Comparison of ENCODE assay signal across 8 mouse cellular contexts in genomic region chr7:141561682-141562391, GRCm38 (mm10). TPM values are rescaled to one million over a fixed set of nuclear protein-coding genes. Genes with fewer than 3 reads are reported as not detected.
DNase-seq lines count a peak whose midpoint lies in the region; ATAC-seq and TF ChIP-seq lines count a peak whose summit lies in the region.

Gene Ap2a2 (plus strand): TSS chr7:141562173.

- peaks cover 3% of the 10 kb centered on the region; the same call in 1 of the 2 replicates for H3K36me3 ChIP-seq in ES-E14 (ENCODE audit: control insufficient read depth, insufficient read depth, low read length, poor library complexity, severe bottlenecking)
- H3K36me3 ChIP-seq in forebrain, embryonic 16.5 days (ENCODE audit: control insufficient read depth, insufficient read depth): no peaks in the 10 kb centered on the region
- H3K36me3 ChIP-seq in lung, embryonic 14.5 days (ENCODE audit: insufficient read depth): peaks cover 9% of the 10 kb centered on the region
- no peaks in the 10 kb centered on the region for H3K36me3 ChIP-seq in thymus, adult 2 months (ENCODE audit: control insufficient read depth, insufficient read depth, low read length)

- ATAC-seq in forebrain, embryonic 16.5 days: peak; percentile 96
- peak; percentile 93 for ATAC-seq in lung, embryonic 14.5 days (ENCODE audit: insufficient read depth)

- peaks cover 0 to 6% of the 10 kb centered on the region in 2 experiments; a peak in 1 of 4 replicates for H3K4me1 ChIP-seq in ES-E14 (ENCODE audit: control insufficient read depth in 2 of 2, insufficient read depth in 2 of 2, low read length in 2 of 2, poor library complexity in 1 of 2)
- H3K4me1 ChIP-seq in forebrain, embryonic 16.5 days (replicated peaks; ENCODE audit: control insufficient read depth, insufficient read depth, low read length): peaks cover 20% of the 10 kb centered on the region
- no peaks in the 10 kb centered on the region for H3K4me1 ChIP-seq in lung, embryonic 14.5 days (ENCODE audit: insufficient read depth)
- peaks cover 12% of the 10 kb centered on the region for H3K4me1 ChIP-seq in olfactory bulb, adult 2 months (ENCODE audit: control insufficient read depth, insufficient read depth, low read length)
- H3K4me1 ChIP-seq in thymus, adult 2 months (replicated peaks; ENCODE audit: control insufficient read depth, insufficient read depth, low read length): peaks cover 24% of the 10 kb centered on the region

- in situ Hi-C loops in ES-E14 (cut with MboI; ENCODE audit: low sequenced_read_pairs in 2 of 2, unreplicated experiment in 2 of 2): no loop called here

- peak; percentile 91 for DNase-seq in ES-E14 (ENCODE audit: low read depth, low spot score)
- DNase-seq in cerebellum, adult 11-12 months: peak; percentile 92
- peak; percentile 87 to 91 for DNase-seq in heart, postnatal 36 days
- DNase-seq in layer of hippocampus, adult 2 months (ENCODE audit: low spot score in 2 of 2): peak; percentile 87 to 89
- DNase-seq in lung, embryonic 14.5 days: peak; percentile 97
- DNase-seq in thymus, adult 2 months: peak; percentile 84

- peak within 1 kb of the TSS; percentile 99 for H3K9ac ChIP-seq in ES-E14 (ENCODE audit: insufficient read depth, low read depth, low read length, poor library complexity, severe bottlenecking)
- peak within 1 kb of the TSS; percentile 96 for H3K9ac ChIP-seq in forebrain, embryonic 16.5 days (replicated peaks; ENCODE audit: low read depth, low read length)
- H3K9ac ChIP-seq in lung, embryonic 14.5 days: peak within 1 kb of the TSS; percentile 97

- peak within 1 kb of the TSS; percentile 63; the same call in 1 of the 2 replicates for H3K27ac ChIP-seq in ES-E14 (ENCODE audit: insufficient read depth, low read depth, low read length, poor library complexity, severe bottlenecking)
- H3K27ac ChIP-seq in forebrain, embryonic 16.5 days (ENCODE audit: low read length): peak within 1 kb of the TSS; percentile 83
- H3K27ac ChIP-seq in layer of hippocampus, adult 2 months: peak within 1 kb of the TSS; percentile 95
- H3K27ac ChIP-seq in lung, embryonic 14.5 days (ENCODE audit: low read depth): peak within 1 kb of the TSS; percentile 77
- peak within 1 kb of the TSS; percentile 68 for H3K27ac ChIP-seq in olfactory bulb, adult 2 months (ENCODE audit: insufficient read depth, low read depth, low read length)
- H3K27ac ChIP-seq in thymus, adult 2 months (ENCODE audit: control insufficient read depth, insufficient read depth, low read length): no peak within 1 kb of the TSS

- peak within 1 kb of the TSS; percentile 89 for H3K4me2 ChIP-seq in forebrain, embryonic 16.5 days (ENCODE audit: low read length)
- H3K4me2 ChIP-seq in lung, embryonic 14.5 days: peak within 1 kb of the TSS; percentile 90

- intact Hi-C loops in heart, postnatal 36 days (cut with DNase I): loop anchor here (1.0 to 2.0 kb wide), 2 partner anchors 21 to 51 kb away; no protein-coding TSS in a partner anchor

- peak within 1 kb of the TSS; percentile 87 to 99 for H3K4me3 ChIP-seq in ES-E14 (ENCODE audit: insufficient read depth in 1 of 2, low read depth in 1 of 2, low read length in 2 of 2, poor library complexity in 1 of 2, severe bottlenecking in 1 of 2)
- peak within 1 kb of the TSS; percentile 85 for H3K4me3 ChIP-seq in forebrain, embryonic 16.5 days (replicated peaks; ENCODE audit: low read length)
- peak within 1 kb of the TSS; percentile 94 for H3K4me3 ChIP-seq in layer of hippocampus, adult 2 months
- peak within 1 kb of the TSS; percentile 98 for H3K4me3 ChIP-seq in lung, embryonic 14.5 days (ENCODE audit: low read depth, low read length)
- H3K4me3 ChIP-seq in olfactory bulb, adult 2 months (ENCODE audit: insufficient read depth, low read depth, low read length): peak within 1 kb of the TSS; percentile 88
- peak within 1 kb of the TSS; percentile 64 for H3K4me3 ChIP-seq in thymus, adult 2 months (ENCODE audit: control insufficient read depth, insufficient read depth, low read length)

- H3K27me3 ChIP-seq in forebrain, embryonic 16.5 days (replicated peaks; ENCODE audit: control insufficient read depth, insufficient read depth, low read length): no peaks in the 10 kb centered on the region
- no peaks in the 10 kb centered on the region for H3K27me3 ChIP-seq in lung, embryonic 14.5 days (ENCODE audit: insufficient read depth, low read length)
- H3K27me3 ChIP-seq in thymus, adult 2 months (ENCODE audit: control insufficient read depth, insufficient read depth, low read length): no peaks in the 10 kb centered on the region

- TF ChIP-seq POLR2A in olfactory bulb, adult 2 months (IDR thresholded peaks at IDR 0.05; ENCODE audit: insufficient read depth, low read depth, low read length): peak; percentile 99
- peak; percentile 86 for TF ChIP-seq POLR2A in thymus, adult 2 months (IDR thresholded peaks at IDR 0.05; ENCODE audit: control insufficient read depth, extremely low read depth, insufficient read depth, low read length, poor library complexity)

- under 1% methylated on average over 59 of the region's 72 CpGs for WGBS in forebrain, embryonic 16.5 days
- WGBS in lung, embryonic 14.5 days: under 1% methylated on average over 72 of the region's 72 CpGs
- WGBS in olfactory bulb, adult 2 months: under 1% methylated on average over 72 of the region's 72 CpGs
- WGBS in thymus, adult 2 months: 1% methylated on average over 71 of the region's 72 CpGs

- TF ChIP-seq CTCF in layer of hippocampus, adult 2 months (conservative IDR thresholded peaks at IDR 0.05): peak; percentile 28; the same call in 1 of the 2 replicates
- TF ChIP-seq CTCF in lung, embryonic 14.5 days (IDR thresholded peaks at IDR 0.05; ENCODE audit: low read depth): no peak
- TF ChIP-seq CTCF in olfactory bulb, adult 2 months (IDR thresholded peaks at IDR 0.05; ENCODE audit: insufficient read depth, low read depth, low read length): no peak
- TF ChIP-seq CTCF in thymus, adult 2 months (IDR thresholded peaks at IDR 0.05; ENCODE audit: borderline replicate concordance, control insufficient read depth, extremely low read depth, insufficient read depth, low read length, poor library complexity): 0 out of 2 replicates have a peak, but pooled peaks have one; percentile 39

- no peaks in the 10 kb centered on the region for H3K9me3 ChIP-seq in ES-E14 (ENCODE audit: control insufficient read depth, insufficient read depth, low read depth, low read length)
- H3K9me3 ChIP-seq in forebrain, embryonic 16.5 days (ENCODE audit: control insufficient read depth, low read length): no peaks in the 10 kb centered on the region
- no peaks in the 10 kb centered on the region for H3K9me3 ChIP-seq in lung, embryonic 14.5 days (ENCODE audit: low read depth, low read length)

TF ChIP-seq in ES-E14, 5 proteins besides CTCF, POLR2A, EP300 and RAD21:
- TF ChIP-seq CHD2 (IDR thresholded peaks at IDR 0.05; ENCODE audit: low read depth, low read length): 0 out of 2 replicates have a peak, but pooled peaks have one; percentile 68
- TF ChIP-seq ZNF384 (IDR thresholded peaks at IDR 0.05; ENCODE audit: low read depth, low read length): no peak
- no peak for TF ChIP-seq MAFK (IDR thresholded peaks at IDR 0.05; ENCODE audit: insufficient read depth, low read depth, low read length)
- TF ChIP-seq ZC3H11A (IDR thresholded peaks at IDR 0.05; ENCODE audit: borderline replicate concordance, low read depth, low read length): no peak
- peak; percentile 41; the same call in 1 of the 2 replicates for TF ChIP-seq HCFC1 (IDR thresholded peaks at IDR 0.05; ENCODE audit: borderline replicate concordance, insufficient read depth, low read length)

RNA-seq across cellular contexts. Expression of gene Ap2a2, which starts in this region (rescaled TPM):
- 98.8 and 103 TPM in 2 replicates for total RNA-seq in ES-E14 (2012; rRNA removed)
- 123 TPM in 2 replicates for polyA plus RNA-seq in forebrain, embryonic 16.5 days (2015; fragmentation: Nextera tagmentation; extraction: Ambion mirVana)
- 10 to 100 TPM; 54.9 to 57.6 TPM for total RNA-seq in heart, postnatal 36 days (2021)
- total RNA-seq in layer of hippocampus, adult 2 months (2021): 100 to 1,000 TPM; 226 to 243 TPM
- polyA plus RNA-seq in lung, embryonic 14.5 days (2014; fragmentation: Nextera tagmentation; extraction: Ambion mirVana): 63.1 and 67.6 TPM in 2 replicates
- not detected in 2 replicates for polyA plus RNA-seq in olfactory bulb, adult 2 months (2012; ENCODE audit: insufficient read depth, insufficient read length, low replicate concordance, missing spikeins)
- 40.9 and 45.7 TPM in 2 replicates for polyA plus RNA-seq in thymus, adult 2 months (2012; rRNA removed)

Comparison
In these comparisons a context has a peak if more than half of its experiments do, and no peak if none do; other contexts are left out.
1. CTCF ChIP-seq: peak in layer of hippocampus, adult 2 months (single experiment) and thymus, adult 2 months (single experiment); none in lung, embryonic 14.5 days (single experiment) and olfactory bulb, adult 2 months (single experiment).
2. Peak in every context shown above with its lines, with median percentiles within 50 percentile points of each other: DNase-seq, H3K4me3 ChIP-seq and H3K9ac ChIP-seq.